Mouse (Mus musculus) intestine, embryonic 14.5 days (tissue): ENCODE results near the gene Cbll1. TPM values are rescaled to one million over a fixed set of nuclear protein-coding genes. Genes with fewer than 3 reads are reported as not detected.
A peak's percentile ranks its signal among the peaks of the same experiment; 100 is the strongest.
"Not testable (repeated sequence)": the region's sequence is repeated elsewhere in the genome, so short reads cannot be mapped to it uniquely, and the experiment has no call there.

ENCODE experiments used
- ATAC-seq: fragments of 200-750 bp; cut with Nextera tagmentation; replicated peaks from 2 replicates; pipeline ENCODE4 v1.8.0; 2017; ENCODE audit warnings: low read depth, moderate number of reproducible peaks, moderate TSS enrichment, moderate library complexity; ENCODE audit not compliant: low FRiP score, low TSS enrichment
- DNase-seq: peaks from one replicate; pipeline ENCODE4 v3.0.0-alpha.2; 2018; ENCODE audit warnings: low spot score
- H3K27ac ChIP-seq: fragments of 300-500 bp; sonication (generic); 2 replicates; pipeline ENCODE4 v1.5.1; 2014; ENCODE audit warnings: low read depth, mild to moderate bottlenecking, control low read depth
- H3K27me3 ChIP-seq: fragments of 300-500 bp; sonication (generic); replicated peaks from 2 replicates; pipeline ENCODE4 v1.6.1; 2014; ENCODE audit warnings: low read length, control low read depth; ENCODE audit not compliant: control insufficient read depth, insufficient read depth
- H3K36me3 ChIP-seq: fragments of 300-500 bp; sonication (generic); 2 replicates; pipeline ENCODE4 v1.6.1; 2014; ENCODE audit warnings: low read length, control low read depth; ENCODE audit not compliant: control insufficient read depth, insufficient read depth
- H3K4me1 ChIP-seq: fragments of 300-500 bp; sonication (generic); replicated peaks from 2 replicates; pipeline ENCODE4 v1.6.1; 2014; ENCODE audit warnings: low read length, control low read depth, mixed read lengths; ENCODE audit not compliant: control insufficient read depth, insufficient read depth
- H3K4me2 ChIP-seq: fragments of 300-500 bp; sonication (generic); 2 replicates; pipeline ENCODE4 v1.6.1; 2014; ENCODE audit warnings: low read length
- H3K4me3 ChIP-seq: fragments of 300-500 bp; sonication (generic); 2 replicates; pipeline ENCODE4 v1.5.1; 2014; ENCODE audit warnings: low read depth, low read length, control low read depth, mixed read lengths
- H3K9ac ChIP-seq: fragments of 300-500 bp; sonication (generic); 2 replicates; pipeline ENCODE4 v1.6.1; 2014; ENCODE audit warnings: mild to moderate bottlenecking, low read length
- H3K9me3 ChIP-seq: fragments of 300-500 bp; sonication (generic); 2 replicates; pipeline ENCODE4 v1.6.1; 2016; ENCODE audit warnings: low read length, control low read depth; ENCODE audit not compliant: control insufficient read depth
- WGBS: fragments of 180-500 bp; shearing (Covaris S2); extraction: QIAGEN DNeasy Blood & Tissue Kit; methylation state at CpG from one replicate; pipeline ENCODE4 v1.1.7; 2014; 5-methylcytosine and 5-hydroxymethylcytosine counted together
- polyA plus RNA-seq: library from polyadenylated mRNA; unstranded; fragments of >200 nt; fragmentation: Nextera tagmentation; extraction: Ambion mirVana; gene quantifications from 2 replicates; pipeline ENCODE4 v1.2.1, GENCODE M21; 2014

The Cbll1 gene
- polyA plus RNA-seq, 1 experiment from 2014 or later: 19.1 TPM

DNA sequence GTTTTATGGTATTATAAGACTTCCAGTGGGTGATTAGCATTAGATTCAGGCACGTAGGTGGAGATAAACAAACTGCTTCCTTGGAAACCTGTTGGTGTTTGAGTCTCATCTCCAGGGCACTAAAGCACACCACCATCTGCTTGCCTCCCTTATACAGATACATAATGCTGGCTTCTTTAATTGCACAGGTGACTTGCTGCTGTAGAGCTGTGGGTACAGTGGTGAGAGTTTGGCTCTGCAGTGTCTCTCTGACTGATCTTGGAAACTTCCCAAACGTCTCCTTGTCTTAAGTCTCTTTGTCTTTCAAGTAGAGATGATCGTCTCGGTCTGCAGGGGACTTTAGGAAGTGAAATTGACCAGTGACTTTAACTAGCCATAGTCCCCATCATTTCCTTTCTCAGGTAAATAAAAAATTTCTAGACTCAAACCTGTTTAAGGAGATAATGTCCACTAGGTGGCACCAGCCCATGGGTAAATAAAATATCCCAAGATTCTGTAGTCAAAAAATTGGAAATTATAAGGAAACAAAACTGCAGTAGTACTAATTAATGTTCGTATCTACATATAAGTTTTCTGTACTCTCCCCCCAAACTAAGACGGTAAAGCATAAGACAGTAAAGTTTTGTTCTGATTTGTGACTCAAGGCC lies 8.4 kb upstream of the Cbll1 start:
- no peaks in the 10 kb centered on the region for H3K4me1 ChIP-seq
- H3K4me2 ChIP-seq: no peak overlapping the region
- H3K36me3 ChIP-seq: no peaks in the 10 kb centered on the region
- no peak for DNase-seq
- WGBS: 37% methylated on average over 6 of the region's 6 CpGs
- no peak overlapping the region for H3K27ac ChIP-seq
- H3K9me3 ChIP-seq: no peaks in the 10 kb centered on the region
- H3K27me3 ChIP-seq: no peaks in the 10 kb centered on the region
- no peak overlapping the region for H3K4me3 ChIP-seq
- no peak overlapping the region for H3K9ac ChIP-seq
- no peak for ATAC-seq

DNA sequence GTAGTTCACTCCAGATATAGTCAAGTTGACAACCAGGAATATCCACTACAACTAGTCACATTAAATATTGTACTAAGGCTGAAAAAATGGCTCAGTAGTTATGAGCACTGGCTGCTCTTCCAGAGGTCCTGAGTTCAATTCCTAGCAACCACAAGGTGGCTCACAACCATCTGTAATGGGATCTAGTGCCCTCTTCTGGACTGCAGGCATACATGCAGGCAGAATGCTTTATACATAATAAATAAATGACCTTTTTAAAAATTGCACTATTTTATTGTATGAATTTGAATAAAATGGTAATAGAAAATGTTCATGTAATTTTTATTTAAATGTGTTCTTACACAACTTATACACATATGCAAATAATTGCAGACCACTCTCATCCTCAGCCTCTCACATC lies 3.8 kb upstream of the Cbll1 start:
- no peaks in the 10 kb centered on the region for H3K9me3 ChIP-seq
- H3K27ac ChIP-seq: no peak overlapping the region
- ATAC-seq (no peak), DNase-seq (no peak)
- H3K4me1 ChIP-seq: peaks cover 4% of the 10 kb centered on the region; the same call in 1 of the 2 replicates
- no peak overlapping the region for H3K9ac ChIP-seq
- H3K27me3 ChIP-seq: no peaks in the 10 kb centered on the region
- H3K36me3 ChIP-seq: no peaks in the 10 kb centered on the region
- H3K4me3 ChIP-seq: no peak overlapping the region
- H3K4me2 ChIP-seq: no peak overlapping the region

DNA sequence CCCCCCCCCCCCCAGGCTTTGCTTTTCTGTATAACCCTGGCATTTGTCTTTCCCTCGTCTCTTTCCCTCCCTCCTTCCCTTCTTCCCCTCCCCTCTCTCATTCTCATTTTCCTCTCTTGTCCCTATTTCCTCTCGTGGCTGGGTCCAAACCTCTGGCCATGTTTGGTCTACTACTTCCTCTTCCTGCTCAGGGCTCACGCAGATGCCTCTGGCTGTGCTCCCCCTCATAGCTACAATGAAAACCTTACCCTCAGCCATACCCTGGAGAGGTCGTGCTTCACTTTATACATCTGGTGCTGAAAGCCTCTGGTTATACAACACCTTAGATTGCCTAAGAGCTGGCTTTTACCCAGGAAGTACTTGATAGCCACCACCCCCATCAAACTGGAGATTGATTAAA lies 1.9 kb upstream of the Cbll1 start:
- WGBS: 48% methylated on average over 4 of the region's 4 CpGs

DNA sequence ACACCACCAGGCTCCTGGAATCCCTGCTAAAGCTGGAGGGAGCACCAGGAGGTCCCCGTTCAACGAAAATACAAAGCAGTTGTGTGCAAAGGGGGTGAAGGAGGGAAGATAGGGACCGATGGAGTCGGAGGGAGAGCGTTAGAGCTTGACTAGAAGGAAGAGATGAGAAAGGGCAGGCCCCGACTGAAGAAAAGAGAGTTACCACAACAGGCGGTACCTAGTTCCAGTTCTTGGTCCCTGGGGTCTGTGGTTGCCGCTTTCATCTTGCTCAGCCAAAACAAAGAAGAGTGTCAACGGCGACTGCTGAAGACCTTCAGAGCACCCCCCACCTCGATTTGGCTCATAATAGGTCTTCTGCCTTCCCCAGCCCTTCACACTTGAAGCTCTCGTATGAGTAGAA lies 780 bp upstream of the Cbll1 start:
- H3K4me1 ChIP-seq: peaks cover 9% of the 10 kb centered on the region; the same call in 1 of the 2 replicates
- H3K9me3 ChIP-seq: no peaks in the 10 kb centered on the region
- no peaks in the 10 kb centered on the region for H3K27me3 ChIP-seq
- ATAC-seq (no peak), DNase-seq (no peak)
- peak overlapping the region; percentile 83 for H3K4me2 ChIP-seq
- H3K4me3 ChIP-seq: peak overlapping the region; percentile 98
- H3K9ac ChIP-seq: peak overlapping the region; percentile 75
- WGBS: 4% methylated on average over 12 of the region's 12 CpGs
- peak overlapping the region; percentile 64 for H3K27ac ChIP-seq
- no peaks in the 10 kb centered on the region for H3K36me3 ChIP-seq

More for the DNA sequence above, 1.9 kb upstream of the Cbll1 start:
- no peak for ATAC-seq
- DNase-seq: no peak
- Histone ChIP-seq H3K4me1 (peaks cover 9% of the 10 kb centered on the region; the same call in 1 of the 2 replicates), H3K9ac (no peak overlapping the region), H3K4me3 (no peak overlapping the region), H3K27me3 (no peaks in the 10 kb centered on the region), H3K9me3 (no peaks in the 10 kb centered on the region), H3K4me2 (no peak overlapping the region), H3K27ac (no peak overlapping the region), H3K36me3 (no peaks in the 10 kb centered on the region)

DNA sequence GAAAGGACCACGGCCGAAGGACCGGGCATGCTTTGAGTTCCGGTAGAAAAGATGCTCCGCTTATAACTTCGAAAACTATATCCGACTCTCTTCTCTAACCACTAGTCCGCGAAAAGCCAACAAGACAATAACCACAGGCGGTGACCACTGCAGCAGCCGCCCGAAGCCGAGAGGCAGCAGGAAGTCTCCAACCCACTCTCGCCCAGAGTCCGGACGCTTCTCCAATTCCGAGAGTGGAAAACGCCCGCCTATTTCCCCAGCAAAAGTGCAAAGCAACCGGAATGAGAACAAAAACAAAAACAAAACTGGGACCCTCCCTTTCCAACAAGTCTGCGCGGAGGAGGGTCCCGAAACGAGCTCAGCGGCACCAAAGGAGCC lies 491 bp downstream of the Cbll1 start:
- WGBS: 1% methylated on average over 25 of the region's 25 CpGs
- Histone ChIP-seq H3K27ac (peak overlapping the region; percentile 64), H3K36me3 (peaks cover 6% of the 10 kb centered on the region), H3K4me3 (peak overlapping the region; percentile 98), H3K27me3 (no peaks in the 10 kb centered on the region), H3K4me1 (peaks cover 9% of the 10 kb centered on the region; the same call in 1 of the 2 replicates), H3K9ac (peak overlapping the region; percentile 75), H3K4me2 (peak overlapping the region; percentile 98), H3K9me3 (no peaks in the 10 kb centered on the region)
- DNase-seq (no peak), ATAC-seq (peak; percentile 32; the same call in 1 of the 2 replicates)

DNA sequence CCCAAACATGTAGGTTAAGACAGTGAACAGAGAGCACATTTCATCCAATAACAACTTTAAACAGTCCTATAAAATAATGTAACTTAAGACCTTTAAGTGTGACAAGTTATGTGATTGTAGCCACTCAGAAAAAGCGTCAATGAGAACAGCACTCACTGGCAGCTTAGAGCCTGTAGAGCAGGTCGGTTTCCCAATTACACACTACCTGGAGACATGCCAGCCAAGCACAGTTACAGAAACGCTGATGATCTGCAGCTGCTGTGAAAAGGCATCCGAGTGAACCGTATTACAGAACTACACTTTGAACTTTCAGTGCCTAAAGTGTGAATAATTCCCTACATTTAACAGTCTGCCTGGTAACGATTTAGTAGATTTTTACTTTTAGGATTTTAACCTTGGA lies 13.0 kb downstream of the Cbll1 start:
- no peaks in the 10 kb centered on the region for H3K27me3 ChIP-seq
- peaks cover 51% of the 10 kb centered on the region for H3K36me3 ChIP-seq
- WGBS: 68% methylated on average over 6 of the region's 6 CpGs
- H3K9ac ChIP-seq: no peak overlapping the region
- no peaks in the 10 kb centered on the region for H3K4me1 ChIP-seq
- H3K27ac ChIP-seq: no peak overlapping the region
- DNase-seq (no peak), ATAC-seq (no peak)
- no peaks in the 10 kb centered on the region for H3K9me3 ChIP-seq
- H3K4me3 ChIP-seq: no peak overlapping the region
- H3K4me2 ChIP-seq: no peak overlapping the region

DNA sequence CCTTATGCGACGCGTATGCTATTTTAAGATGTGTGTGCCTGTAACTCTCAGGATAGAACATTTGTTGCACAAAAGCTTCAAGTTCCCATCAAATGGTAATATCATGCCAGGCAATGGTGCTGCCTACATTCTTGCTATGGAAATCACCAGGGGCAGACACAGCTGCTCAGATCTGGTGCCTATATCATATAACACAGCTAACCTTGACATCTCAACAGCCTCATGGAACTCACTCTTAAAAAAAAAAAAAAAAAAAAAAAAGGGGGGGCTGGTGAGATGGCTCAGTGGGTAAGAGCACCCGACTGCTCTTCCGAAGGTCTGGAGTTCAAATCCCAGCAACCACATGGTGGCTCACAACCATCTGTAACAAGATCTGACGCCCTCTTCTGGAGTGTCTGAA lies 21.2 kb downstream of the Cbll1 start:
- not testable (repeated sequence) for H3K9ac ChIP-seq, H3K4me3 ChIP-seq, DNase-seq, H3K36me3 ChIP-seq, ATAC-seq, H3K27me3 ChIP-seq, H3K9me3 ChIP-seq, H3K4me1 ChIP-seq, H3K27ac ChIP-seq, H3K4me2 ChIP-seq
- WGBS: 83% methylated on average over 4 of the region's 6 CpGs

DNA sequence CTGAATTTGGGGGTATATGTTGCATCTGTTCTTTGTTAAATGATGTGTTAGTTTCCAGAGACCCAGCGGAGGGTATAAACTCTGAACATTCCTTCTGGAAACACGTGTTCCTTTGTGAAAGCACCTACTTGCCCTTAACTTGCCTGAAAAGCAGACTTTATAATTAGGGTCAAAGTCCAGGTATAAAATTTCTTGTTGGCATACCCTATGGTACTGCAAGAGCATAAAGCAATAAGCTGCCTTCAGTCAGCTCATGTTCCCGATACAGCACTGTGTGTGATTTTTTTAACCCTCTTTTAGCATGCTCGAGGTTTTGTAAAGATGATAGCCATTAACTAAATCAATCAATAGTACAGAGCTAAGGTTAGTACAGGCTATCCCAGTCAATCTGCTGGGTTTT lies 36.8 kb downstream of the Cbll1 start:
- 76% methylated on average over 4 of the region's 4 CpGs for WGBS
- Histone ChIP-seq H3K4me3 (no peak overlapping the region), H3K4me1 (no peaks in the 10 kb centered on the region), H3K4me2 (no peak overlapping the region), H3K27me3 (no peaks in the 10 kb centered on the region), H3K9ac (no peak overlapping the region), H3K9me3 (no peaks in the 10 kb centered on the region), H3K27ac (no peak overlapping the region), H3K36me3 (no peaks in the 10 kb centered on the region)
- no peak for ATAC-seq
- DNase-seq: no peak

DNA sequence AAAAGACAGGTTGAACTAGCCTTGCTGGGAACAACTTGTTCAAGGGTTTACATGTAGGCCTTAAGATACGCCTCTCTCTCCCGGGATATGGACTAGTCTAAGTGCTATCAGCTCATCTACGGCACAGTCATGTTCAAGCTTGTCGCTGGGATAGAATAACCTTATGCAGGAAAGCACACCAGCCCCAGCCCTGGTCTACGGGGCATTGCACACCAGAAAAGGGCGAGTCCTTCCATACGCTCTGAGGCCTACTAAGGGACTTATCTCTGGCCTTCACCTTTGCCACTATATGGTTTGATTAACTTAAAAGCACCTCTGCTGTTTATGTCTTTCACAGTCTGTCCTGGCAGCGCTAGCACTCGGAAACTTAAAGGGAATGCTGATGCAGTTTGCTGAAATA lies 38.0 kb downstream of the Cbll1 start:
- Histone ChIP-seq H3K27ac (no peak overlapping the region), H3K27me3 (no peaks in the 10 kb centered on the region), H3K9me3 (no peaks in the 10 kb centered on the region), H3K4me3 (no peak overlapping the region), H3K4me1 (no peaks in the 10 kb centered on the region), H3K9ac (no peak overlapping the region), H3K36me3 (no peaks in the 10 kb centered on the region), H3K4me2 (no peak overlapping the region)
- DNase-seq (no peak), ATAC-seq (no peak)
- 90% methylated on average over 9 of the region's 9 CpGs for WGBS
